Mouse (Mus musculus) lung, adult 18-20 months (tissue): ENCODE data around the gene Vmn1r1.
A peak's percentile ranks its signal among the peaks of the same experiment; 100 is the strongest.

ENCODE experiments used
- DNase-seq, 2 experiments: peaks; one replicate each; pipeline ENCODE4 v3.0.0; 2022; ENCODE audit warnings: mixed read lengths in 2 of 2

Vmn1r1 gene

DNA sequence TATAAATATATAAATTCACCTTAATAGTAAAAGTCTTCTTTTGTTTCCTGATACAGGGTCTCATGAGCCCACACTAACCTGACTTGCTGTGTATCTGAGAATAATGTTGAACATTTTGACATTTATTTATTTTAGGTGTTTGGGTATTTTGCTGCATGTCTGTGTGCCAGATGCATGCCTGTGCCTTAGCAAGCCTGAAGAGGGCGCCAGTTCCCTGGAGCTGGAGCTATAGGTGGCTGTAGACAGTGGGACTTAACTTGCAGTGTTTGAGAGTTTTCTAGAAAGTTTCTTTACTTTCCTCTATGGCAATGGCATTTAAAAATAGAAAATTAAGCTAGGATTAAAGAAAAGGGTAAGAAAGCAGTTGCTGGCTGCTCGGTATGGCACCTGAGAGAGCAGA lies 33.5 kb downstream of the Vmn1r1 start:
- DNase-seq: no peak

DNA sequence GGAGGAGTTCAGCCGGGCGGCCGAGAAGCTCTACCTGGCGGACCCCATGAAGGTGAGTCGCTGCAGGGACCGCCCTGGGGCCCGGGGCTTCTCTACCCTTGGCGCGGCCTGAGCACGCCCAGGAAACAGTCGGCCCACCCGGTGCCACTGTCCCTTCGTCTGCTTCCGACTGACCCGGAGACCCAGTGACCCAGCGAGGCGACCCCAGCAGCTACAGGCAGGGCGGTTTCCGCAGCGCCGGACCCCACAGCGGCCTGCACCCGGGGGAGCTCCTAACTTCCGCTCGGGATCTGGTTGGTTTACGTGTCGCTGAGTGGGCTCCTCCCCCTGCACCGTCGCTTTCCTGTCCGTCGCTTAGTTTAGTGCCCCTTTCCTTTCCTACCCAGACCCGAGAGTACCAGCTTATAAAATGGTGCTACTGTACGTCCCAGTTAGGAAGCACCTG lies 39.3 kb downstream of the Vmn1r1 start:
- DNase-seq: peak; percentile 86 to 89

DNA sequence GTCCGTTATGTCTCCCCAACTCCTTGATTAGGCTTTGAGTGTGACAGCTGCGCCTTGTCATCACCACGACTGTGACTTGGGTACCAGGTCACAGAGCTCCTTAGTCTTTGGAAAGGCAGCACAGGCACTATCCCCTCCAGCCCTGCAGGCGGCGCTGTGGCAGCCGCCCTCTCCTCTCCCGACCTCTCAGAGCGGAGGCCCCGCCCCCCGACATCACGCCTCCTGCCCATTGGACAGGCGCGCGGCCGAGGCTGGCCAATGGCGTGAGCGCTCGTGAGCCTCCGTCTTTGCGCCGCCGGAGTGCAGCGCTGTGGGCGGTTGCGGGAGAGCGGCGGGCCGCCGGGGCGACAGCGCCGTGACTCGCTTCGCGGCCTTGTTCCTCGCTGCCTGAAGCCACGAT lies 39.8 kb downstream of the Vmn1r1 start, which contains the start of gene Srp9:
Gene Srp9, plus strand, starts transcription at position 232 of the 400 bp plus-strand sequence.
- DNase-seq: peak; percentile 97 to 98

DNA sequence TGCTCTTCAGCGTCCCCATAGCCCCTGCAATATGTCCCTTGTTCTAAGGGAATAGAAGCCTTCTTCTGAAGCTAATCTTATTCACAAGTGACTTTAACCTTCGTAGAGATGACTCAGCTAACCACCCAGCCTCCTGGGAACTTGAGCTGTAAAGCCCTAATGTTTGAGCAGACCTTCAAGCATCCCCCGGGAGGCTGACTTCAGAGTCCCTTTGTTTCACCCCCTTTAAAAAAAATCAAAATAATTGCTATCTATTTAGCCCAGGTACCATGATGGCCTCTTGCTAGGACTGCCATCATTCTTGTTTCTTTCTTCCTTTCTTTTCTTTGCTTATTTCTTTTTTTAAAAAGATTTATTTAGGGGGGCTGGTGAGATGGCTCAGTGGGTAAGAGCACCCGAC lies 41.9 kb downstream of the Vmn1r1 start:
- no peak for DNase-seq

DNA sequence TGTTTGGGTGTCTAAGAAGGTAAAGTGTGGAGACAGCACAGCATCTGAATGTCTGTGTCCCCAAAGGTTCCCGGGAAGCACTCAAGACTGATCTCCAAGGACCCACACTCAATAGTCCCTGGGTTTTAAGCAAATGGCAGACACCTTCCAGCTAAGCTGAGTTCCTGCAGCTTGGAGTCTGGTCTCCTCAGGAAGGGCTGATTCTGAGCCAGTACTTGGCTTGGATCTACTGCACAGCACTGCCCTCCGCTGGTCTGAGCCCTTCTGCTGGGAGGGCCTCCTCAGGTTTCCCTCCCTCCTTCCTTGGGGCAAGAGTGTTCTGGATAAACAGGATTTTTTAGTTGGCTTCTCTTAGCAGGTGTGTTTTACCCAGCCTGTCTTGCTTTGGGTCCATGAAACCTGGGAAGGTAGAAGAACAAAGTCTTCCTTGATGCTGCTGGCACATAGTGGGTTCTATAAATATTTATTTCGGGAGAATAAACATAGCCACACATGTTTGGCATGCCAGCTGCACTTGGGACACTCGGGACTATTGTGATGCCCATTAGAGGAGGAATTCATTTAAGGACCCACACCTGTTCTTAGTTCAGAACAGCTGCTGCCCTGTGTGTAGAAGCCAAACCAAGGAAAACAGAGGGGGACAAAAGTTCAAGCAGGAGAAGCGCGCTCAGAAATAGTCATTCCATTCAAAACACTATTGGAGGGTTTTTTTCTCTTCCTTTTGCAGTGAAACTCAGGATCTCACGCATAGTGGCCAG lies 48.5 kb downstream of the Vmn1r1 start:
- peak; percentile 70 to 79 for DNase-seq

DNA sequence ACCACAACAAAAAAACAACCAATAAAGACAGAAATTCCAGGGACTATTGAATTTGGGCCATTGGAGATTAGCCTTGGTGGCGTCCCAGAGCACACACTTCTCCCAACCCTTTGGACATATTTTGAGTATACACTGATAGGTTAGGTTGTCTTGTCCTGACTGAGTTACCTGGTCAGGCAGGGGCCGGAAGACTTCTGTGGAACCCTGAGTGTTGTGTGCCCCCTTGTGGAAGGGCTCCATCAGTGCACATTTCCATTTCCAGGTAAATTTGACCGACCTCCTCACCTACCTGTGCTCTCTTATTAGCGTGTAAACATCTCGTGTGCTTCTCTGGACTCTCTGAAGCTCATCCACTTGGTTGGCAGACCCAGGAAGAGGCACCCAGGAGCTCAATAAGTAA lies 49.1 kb downstream of the Vmn1r1 start:
- peak; percentile 41 to 68 for DNase-seq

DNA sequence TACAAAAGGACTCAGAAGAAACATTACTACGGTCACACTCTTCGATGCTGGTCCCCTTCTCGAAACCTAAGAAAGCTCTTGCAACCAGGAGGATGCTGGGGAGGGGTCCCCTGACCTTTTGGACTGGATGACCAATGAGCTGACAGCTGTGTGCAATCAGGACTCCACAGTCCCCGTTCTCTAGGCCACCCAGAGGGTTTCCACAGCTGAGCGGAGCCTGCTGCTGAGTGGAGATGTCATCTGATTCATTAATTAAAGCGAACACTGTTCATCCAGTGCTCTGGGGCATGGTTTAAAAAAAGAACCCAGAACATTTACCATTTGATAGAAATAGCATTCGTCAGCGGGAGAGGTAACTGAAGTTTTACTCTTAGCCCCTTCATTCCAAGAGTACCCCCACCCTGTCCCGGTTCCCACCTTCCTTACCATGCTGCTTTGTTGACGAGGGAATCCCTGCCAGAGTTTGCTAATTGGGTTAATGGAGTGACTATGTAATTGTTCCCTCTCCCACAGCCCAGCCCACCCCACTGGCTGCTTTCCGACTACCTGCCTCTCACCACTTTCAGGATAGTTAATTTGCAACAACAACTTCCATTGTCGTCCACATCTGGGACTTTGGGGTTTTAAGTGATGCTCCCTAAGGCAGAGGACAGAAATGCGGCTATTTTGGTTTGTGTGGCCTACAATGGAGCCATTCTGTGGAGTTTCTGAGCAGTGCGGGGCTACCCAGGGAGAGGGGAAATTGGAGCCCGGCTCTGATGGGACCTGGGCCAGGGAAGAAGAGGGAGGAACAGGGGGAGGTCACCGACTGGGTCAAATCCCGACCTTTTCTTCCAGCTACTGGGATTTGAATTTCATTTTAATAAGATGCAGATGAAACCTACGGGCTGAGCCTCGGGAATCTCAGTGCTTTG lies 50.4 kb downstream of the Vmn1r1 start:
- no peak for DNase-seq

DNA sequence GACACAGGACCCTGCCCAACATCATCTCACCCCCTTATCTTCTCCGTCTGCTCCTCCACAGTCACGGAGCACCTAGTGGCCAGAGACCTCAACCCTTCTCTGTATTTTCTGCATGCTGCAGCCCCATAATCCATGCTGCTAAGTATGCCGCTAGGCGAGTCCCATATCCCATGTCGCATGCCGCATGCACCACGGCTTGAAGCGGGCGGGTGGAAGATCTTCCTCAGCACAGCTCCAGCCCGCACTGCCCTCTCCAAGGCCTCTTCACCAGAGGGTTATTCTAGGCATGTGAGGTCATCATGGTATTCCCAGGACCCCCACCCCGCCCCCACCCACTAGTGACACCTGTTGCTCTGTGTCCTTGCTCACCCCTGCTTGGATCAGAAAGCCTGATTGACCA lies 51.2 kb downstream of the Vmn1r1 start:
- DNase-seq: no peak

DNA sequence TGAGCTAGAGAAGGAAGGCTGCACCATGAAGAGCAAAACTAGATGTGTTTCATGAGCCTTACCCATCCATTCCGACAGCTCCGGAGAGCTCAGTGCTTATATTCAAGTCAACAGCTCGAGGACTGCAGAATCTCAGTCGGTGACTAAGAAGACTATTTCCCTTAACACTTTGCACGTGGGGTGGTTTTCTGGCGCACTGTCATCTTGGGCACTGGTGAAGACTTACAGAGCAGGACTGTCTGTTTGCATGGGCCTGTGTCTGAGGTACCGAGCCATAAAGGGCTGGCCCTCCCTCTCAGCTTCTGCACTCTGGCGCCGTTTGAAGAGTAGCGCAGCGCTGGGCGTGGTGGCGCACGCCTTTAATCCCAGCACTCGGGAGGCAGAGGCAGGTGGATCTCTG lies 51.9 kb downstream of the Vmn1r1 start:
- no peak for DNase-seq

DNA sequence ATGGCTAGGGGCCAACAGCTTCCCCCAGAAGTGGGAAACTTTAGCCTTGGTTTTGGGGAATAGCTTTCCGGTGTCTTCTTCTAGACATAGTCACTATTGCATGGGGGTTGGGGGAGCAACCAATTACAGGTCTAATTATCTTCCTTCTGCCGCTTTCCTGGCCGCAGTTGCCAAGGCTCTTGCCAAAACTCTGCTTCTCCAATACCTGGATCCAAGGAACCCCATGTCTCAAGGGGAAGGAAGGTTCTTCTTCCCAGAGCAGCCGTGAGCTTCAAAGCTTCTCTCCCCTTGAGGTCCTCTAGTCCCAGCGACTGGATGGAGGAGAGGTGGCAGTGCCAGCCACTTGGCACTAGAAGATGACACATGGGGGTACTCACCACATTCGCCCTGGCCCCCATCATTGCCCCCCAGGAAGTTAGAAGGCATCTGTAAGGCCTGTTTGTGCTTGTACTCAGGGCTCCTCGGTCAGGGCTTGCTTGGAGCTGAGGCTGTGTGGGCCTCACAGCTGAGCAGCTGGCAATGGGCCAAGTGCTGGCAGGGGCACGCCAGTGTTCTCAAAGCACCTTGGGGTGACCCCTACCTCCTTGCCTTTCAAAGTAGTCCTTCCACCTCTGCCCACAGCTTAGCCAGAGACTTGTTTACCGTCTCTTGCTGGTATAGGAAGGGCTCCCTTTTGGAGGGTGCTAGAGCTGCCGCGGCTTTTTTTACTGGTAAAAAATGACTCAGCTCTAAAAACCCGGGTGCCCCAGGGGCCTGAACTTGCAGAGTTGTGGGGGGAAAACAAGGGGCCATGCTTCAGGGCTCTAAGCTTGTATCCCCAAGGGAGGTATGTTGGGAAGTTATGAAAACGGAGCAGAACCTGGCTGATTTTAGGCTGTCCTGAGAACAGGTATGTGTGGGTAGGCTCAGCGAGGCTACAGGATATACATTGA lies 52.6 kb downstream of the Vmn1r1 start:
- peak in 1 of 2 experiments; percentile 51 for DNase-seq

DNA sequence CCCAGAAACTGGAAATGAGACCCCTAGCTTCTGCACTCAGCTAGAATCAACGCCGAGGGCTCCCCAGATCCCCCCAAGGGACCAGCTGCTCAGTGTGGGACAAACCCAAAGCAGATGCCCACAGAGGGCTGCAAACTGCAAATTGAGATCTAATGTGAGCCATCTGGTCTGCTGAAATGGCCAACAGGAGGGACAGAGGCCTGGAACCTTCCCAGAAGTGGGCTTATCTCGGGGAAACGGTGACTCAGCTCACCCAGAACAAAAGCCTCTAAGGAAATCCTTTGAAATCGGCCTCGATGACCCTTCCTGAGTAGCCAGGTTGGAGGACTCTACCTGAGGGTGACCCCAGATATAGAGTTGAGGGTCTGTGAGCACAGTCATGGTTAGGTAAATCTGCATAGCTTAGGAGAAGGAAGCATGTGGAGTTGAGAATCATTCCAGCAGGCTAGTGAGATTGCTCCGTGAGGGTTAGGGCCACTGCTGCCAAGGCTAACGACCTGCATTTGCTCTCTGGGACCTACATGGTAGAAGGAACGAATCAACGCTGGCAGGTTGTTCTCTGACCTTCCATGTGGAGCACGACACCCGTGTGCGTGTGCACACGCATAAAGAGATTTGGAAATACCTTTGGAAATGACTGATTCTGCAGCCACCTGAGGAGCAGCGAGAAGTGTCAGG lies 53.4 kb downstream of the Vmn1r1 start:
- peak in 1 of 2 experiments; percentile 46 for DNase-seq

DNA sequence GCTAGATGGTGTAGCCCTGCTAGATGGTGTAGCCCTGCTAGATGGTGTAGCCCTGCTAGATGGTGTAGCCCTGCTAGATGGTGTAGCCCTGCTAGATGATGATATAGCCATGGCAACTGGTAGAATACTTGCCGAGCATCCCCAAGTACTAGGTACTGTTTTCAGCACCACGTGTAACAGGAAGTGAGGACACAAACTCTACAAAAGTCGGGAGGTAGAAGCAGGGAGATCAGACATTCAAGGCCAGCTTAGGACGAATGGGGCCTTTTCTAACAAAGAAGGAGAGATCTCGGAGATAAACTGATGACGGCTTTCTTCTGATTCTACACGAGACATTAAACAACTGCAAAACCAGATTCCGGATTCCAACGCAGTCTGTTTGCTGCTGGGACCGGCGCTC lies 54.1 kb downstream of the Vmn1r1 start:
- DNase-seq: no peak

DNA sequence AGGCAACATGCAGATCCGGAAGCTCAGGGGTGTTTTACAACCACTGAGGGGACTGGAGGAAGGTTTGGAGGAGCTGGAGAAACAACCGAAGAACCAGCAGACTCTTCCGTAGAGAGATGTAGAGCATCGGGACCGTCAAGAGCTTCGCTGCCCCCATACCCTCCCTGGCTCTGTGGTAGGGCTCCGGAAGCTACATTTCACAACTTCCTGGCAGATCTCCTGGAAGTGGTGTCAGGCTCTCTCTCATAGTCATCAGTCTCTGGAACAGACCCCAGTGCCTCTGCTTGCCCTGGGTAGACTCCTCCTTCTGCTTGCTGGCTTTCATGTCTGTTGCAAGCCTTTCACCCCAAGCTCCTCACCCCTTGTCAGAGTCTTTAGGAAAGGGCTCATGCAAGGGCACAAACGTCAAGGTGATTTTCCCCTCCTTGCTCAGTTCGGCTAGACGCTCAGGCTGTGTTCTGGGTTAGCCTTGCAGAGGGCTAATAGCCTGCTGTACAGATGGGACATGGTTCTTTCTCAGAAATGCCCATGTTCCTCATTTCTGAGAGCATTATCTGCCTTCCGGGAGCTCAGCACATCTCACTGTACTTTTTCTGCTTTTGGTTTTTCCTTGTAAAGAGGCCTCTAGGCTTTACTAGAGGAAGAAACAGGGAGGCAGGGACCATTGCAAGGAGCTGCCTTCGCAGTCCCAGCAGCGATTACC lies 55.7 kb downstream of the Vmn1r1 start:
- peak in 1 of 2 experiments; percentile 63 for DNase-seq

DNA sequence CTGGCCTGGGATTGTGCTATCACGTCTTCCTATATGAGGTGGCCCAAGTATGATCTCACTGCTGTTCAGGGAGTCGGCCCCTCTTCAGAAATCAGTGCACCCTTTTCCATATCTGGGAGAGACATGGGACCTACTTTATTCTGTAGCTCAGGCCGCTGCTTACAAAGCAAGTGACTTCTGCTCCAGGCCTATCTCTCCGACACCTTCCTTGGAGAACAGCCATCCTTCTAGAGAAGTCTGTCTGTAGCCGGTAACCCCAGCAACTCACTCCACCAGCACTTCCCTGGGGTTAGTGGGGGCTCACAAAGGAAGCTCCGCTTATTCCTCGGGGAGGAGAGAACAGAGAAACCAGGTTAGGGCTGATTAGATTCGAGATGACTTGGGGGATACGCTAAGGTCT lies 57.0 kb downstream of the Vmn1r1 start:
- no peak for DNase-seq

DNA sequence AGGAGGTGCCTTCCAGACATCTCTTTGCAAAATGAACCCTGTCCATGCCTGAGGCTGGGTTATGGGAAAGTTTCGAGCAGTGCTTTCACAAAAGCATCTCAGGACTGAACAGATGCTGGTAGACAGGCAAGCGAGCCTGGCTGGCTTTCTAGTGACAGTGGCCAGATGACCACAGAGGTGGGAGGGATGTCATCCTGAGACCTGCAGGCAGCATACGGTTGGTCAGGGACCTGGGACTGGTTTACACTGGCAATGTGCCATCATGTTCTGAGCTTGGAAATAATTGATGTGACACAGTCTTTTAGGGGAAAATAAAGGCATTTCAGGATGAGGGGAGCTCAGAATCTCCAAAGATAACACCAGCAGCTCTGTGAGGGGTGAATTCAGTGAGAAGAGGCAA lies 59.3 kb downstream of the Vmn1r1 start:
- DNase-seq: no peak
